Mouse (Mus musculus) G1E (cell line): ENCODE results near the gene Trip12.

ENCODE experiments used
- CTCF ChIP-seq: IDR thresholded peaks from 2 replicates; pipeline ENCODE4 v1.5.1; 2012; ENCODE audit warnings: low read depth, low read length, inconsistent platforms, mixed read lengths
- GATA1 ChIP-seq: IDR thresholded peaks from 2 replicates; pipeline ENCODE4 v1.6.1; 2012; ENCODE audit warnings: borderline replicate concordance, low read length, inconsistent platforms, mixed read lengths
- GATA2 ChIP-seq: IDR thresholded peaks from 2 replicates; pipeline ENCODE4 v1.6.1; 2012; ENCODE audit warnings: low read depth, low read length, inconsistent platforms, borderline replicate concordance
- POLR2AphosphoS5 ChIP-seq: IDR thresholded peaks from 2 replicates; pipeline ENCODE4 v1.6.1; 2012; ENCODE audit warnings: low read depth, low read length, inconsistent platforms; ENCODE audit not compliant: insufficient replicate concordance

- TF ChIP-seq CTCF (peak; percentile 72), POLR2AphosphoS5 (no peak), GATA1 (no peak), GATA2 (no peak)
Measured at GRCm38 (mm10) chr1:84733799-84734198, 106.5 kb downstream of the Trip12 start.
